8 mouse cellular contexts compared by ENCODE assay signal in the genomic region with DNA sequence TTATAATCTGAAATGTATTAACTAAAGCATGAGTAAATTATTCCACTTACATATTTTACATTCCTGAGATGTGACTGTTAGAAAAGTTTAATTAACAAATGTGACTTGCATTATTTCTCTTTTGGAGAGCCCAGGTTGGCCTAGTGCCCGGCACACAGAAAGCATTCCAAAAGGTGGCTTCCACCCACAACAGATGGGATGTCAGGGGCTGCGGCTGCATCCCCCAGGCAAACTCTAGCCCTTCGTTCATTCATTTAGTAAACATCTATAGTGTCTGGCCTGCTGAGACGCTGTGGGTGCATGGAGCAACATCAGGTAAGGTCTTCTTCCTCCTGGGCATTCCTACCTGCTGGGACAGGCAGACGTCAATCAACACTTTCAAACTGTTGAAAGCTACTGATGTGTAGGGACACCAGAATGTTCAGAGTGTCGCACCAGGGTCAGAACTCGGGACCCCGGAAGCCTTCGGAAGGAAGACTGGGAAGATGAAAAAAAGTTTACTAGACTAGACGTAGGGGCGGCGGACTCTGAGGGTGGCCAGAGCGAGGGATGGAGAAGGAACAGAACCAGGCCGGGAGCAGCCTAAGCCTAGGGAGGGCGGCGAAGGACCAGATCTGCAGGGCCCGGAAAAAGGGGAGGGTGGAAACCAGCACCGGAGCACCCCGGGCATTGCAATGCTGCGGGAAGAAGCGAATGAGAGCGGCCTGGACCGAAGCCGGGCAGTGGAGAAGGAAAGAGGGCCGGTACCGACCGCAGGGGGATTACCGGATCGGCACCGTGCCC. TPM values are rescaled to one million over a fixed set of nuclear protein-coding genes. Genes with fewer than 3 reads are reported as not detected.
DNase-seq lines count a peak whose midpoint lies in the region; ATAC-seq and TF ChIP-seq lines count a peak whose summit lies in the region.

No protein-coding gene starts in this region.

- no peak for TF ChIP-seq CTCF in forebrain, postnatal 0 days (IDR thresholded peaks at IDR 0.05; ENCODE audit: low read depth)
- no peak for TF ChIP-seq CTCF in liver, embryonic 14.5 days (IDR thresholded peaks at IDR 0.05; ENCODE audit: low read depth)
- TF ChIP-seq CTCF in small intestine, adult 2 months (IDR thresholded peaks at IDR 0.05; ENCODE audit: extremely low read depth, insufficient read length, insufficient replicate concordance, low read depth, low read length): no peak

- peak overlapping the region; percentile 55 for H3K27ac ChIP-seq in heart, embryonic 15.5 days
- H3K27ac ChIP-seq in brown adipose tissue, adult 24 weeks (replicated peaks; ENCODE audit: low read depth, low read length): peak overlapping the region; percentile 18
- peak overlapping the region; percentile 68 for H3K27ac ChIP-seq in forebrain, postnatal 0 days (ENCODE audit: low read depth, low read length)
- H3K27ac ChIP-seq in liver, embryonic 14.5 days: no peak overlapping the region
- H3K27ac ChIP-seq in small intestine, adult 2 months (ENCODE audit: insufficient read depth, low read depth, low read length): peak overlapping the region; percentile 37

- TF ChIP-seq POLR2A in small intestine, adult 2 months (IDR thresholded peaks at IDR 0.05; ENCODE audit: low read depth, low read length): no peak

- WGBS in heart, embryonic 15.5 days: under 1% methylated on average over 30 of the region's 30 CpGs
- under 1% methylated on average over 30 of the region's 30 CpGs for WGBS in forebrain, postnatal 0 days
- WGBS in liver, embryonic 14.5 days (ENCODE audit: insufficient replicate concordance): 4% methylated on average over 29 of the region's 30 CpGs
- 1% methylated on average over 30 of the region's 30 CpGs for WGBS in small intestine, adult 2 months

- no peaks in the 10 kb centered on the region for H3K9me3 ChIP-seq in heart, embryonic 15.5 days (replicated peaks)
- H3K9me3 ChIP-seq in forebrain, postnatal 0 days (ENCODE audit: low read length): no peaks in the 10 kb centered on the region
- no peaks in the 10 kb centered on the region for H3K9me3 ChIP-seq in liver, embryonic 14.5 days (ENCODE audit: control insufficient read depth, low read length)

- peaks cover 43% of the 10 kb centered on the region for H3K4me1 ChIP-seq in heart, embryonic 15.5 days (replicated peaks)
- peaks cover 38% of the 10 kb centered on the region for H3K4me1 ChIP-seq in brown adipose tissue, adult 24 weeks (ENCODE audit: control insufficient read depth, insufficient read depth, insufficient read length, low read length)
- H3K4me1 ChIP-seq in forebrain, postnatal 0 days (ENCODE audit: insufficient read depth): peaks cover 25% of the 10 kb centered on the region; the same call in 1 of the 2 replicates
- H3K4me1 ChIP-seq in liver, embryonic 14.5 days (replicated peaks; ENCODE audit: control insufficient read depth in 2 of 2, insufficient read depth in 2 of 2, low read length in 1 of 2): peaks cover 14 to 30% of the 10 kb centered on the region in 2 experiments
- H3K4me1 ChIP-seq in small intestine, adult 2 months (ENCODE audit: control insufficient read depth, insufficient read depth, insufficient read length, low read length): peaks cover 43% of the 10 kb centered on the region

- peak overlapping the region; percentile 68 for H3K4me2 ChIP-seq in heart, embryonic 15.5 days
- H3K4me2 ChIP-seq in forebrain, postnatal 0 days (ENCODE audit: low read depth): peak overlapping the region; percentile 62
- H3K4me2 ChIP-seq in liver, embryonic 14.5 days (ENCODE audit: low read depth): peak overlapping the region; percentile 94

- peak overlapping the region; percentile 89 for H3K4me3 ChIP-seq in heart, embryonic 15.5 days
- H3K4me3 ChIP-seq in brown adipose tissue, adult 24 weeks (ENCODE audit: insufficient read depth, low read depth, low read length): peak overlapping the region; percentile 90
- peak overlapping the region; percentile 57 for H3K4me3 ChIP-seq in forebrain, postnatal 0 days (ENCODE audit: low read depth, low read length)
- peak overlapping the region; percentile 59 to 75 for H3K4me3 ChIP-seq in liver, embryonic 14.5 days (ENCODE audit: insufficient read depth in 1 of 2, low read depth in 2 of 2, low read length in 2 of 2)
- H3K4me3 ChIP-seq in small intestine, adult 2 months (ENCODE audit: low read depth, low read length): peak overlapping the region; percentile 93

- H3K9ac ChIP-seq in heart, embryonic 15.5 days: peak overlapping the region; percentile 91
- H3K9ac ChIP-seq in forebrain, postnatal 0 days: peak overlapping the region; percentile 61
- peak overlapping the region; percentile 66 for H3K9ac ChIP-seq in liver, embryonic 14.5 days (replicated peaks)

- peak; percentile 15; the same call in 1 of the 2 replicates for ATAC-seq in heart, embryonic 15.5 days (replicated peaks; ENCODE audit: insufficient number of reproducible peaks, insufficient read depth, low FRiP score, low read depth)
- peak; percentile 5; the same call in 1 of the 2 replicates for ATAC-seq in forebrain, postnatal 0 days
- peak; percentile 47 for ATAC-seq in liver, embryonic 14.5 days (ENCODE audit: insufficient read depth)
- ATAC-seq in monocyte, adult 5-6 weeks (replicated peaks; ENCODE audit: insufficient number of reproducible peaks, low FRiP score, low TSS enrichment, poor library complexity, severe bottlenecking): no peak

- intact Hi-C loops in heart, postnatal 14 days (cut with DNase I): loop anchor here (5.0 kb wide), 1 partner anchor 38 kb away; the partner anchor contains the start of gene Slc35c2

- TF ChIP-seq EP300 in liver, embryonic 14.5 days (IDR thresholded peaks at IDR 0.05; ENCODE audit: low read depth): no peak

- H3K27me3 ChIP-seq in heart, embryonic 15.5 days: no peaks in the 10 kb centered on the region
- H3K27me3 ChIP-seq in forebrain, postnatal 0 days (ENCODE audit: insufficient read depth, low read length): no peaks in the 10 kb centered on the region
- no peaks in the 10 kb centered on the region for H3K27me3 ChIP-seq in liver, embryonic 14.5 days (ENCODE audit: control insufficient read depth, insufficient read depth, low read length)
- no peaks in the 10 kb centered on the region for H3K27me3 ChIP-seq in small intestine, adult 2 months (ENCODE audit: control insufficient read depth, insufficient read depth, low read length)

- DNase-seq in heart, postnatal 14 days: no peak
- no peak for DNase-seq in forebrain, postnatal 0 days
- DNase-seq in liver, embryonic 14.5 days (ENCODE audit: low read depth in 3 of 3, low spot score in 3 of 3): no peak
- no peak for DNase-seq in yolk sac, embryonic 10.5 days (ENCODE audit: low spot score)

- H3K36me3 ChIP-seq in heart, embryonic 15.5 days: no peaks in the 10 kb centered on the region
- H3K36me3 ChIP-seq in forebrain, postnatal 0 days (ENCODE audit: insufficient read depth): 0 out of 2 replicates have a peak, but pooled peaks cover 3% of the 10 kb centered on the region
- no peaks in the 10 kb centered on the region for H3K36me3 ChIP-seq in liver, embryonic 14.5 days (replicated peaks; ENCODE audit: control insufficient read depth, insufficient read depth, low read depth)
- no peaks in the 10 kb centered on the region for H3K36me3 ChIP-seq in small intestine, adult 2 months (ENCODE audit: control insufficient read depth, insufficient read depth, low read length)

RNA-seq across cellular contexts. Expression of gene Elmo2, which starts 0.6 kb away (rescaled TPM):
- 33.8 and 49.5 TPM in 2 replicates for polyA plus RNA-seq in heart, embryonic 15.5 days (2015; fragmentation: Nextera tagmentation; extraction: Ambion mirVana)
- 10 to 100 TPM; 22.2 to 25.1 TPM for total RNA-seq in heart, postnatal 14 days (2021)
- polyA plus RNA-seq in brown adipose tissue, adult 24 weeks (2012; ENCODE audit: insufficient read depth, insufficient read length, missing spikeins): 20.5 and 22.4 TPM in 2 replicates
- 78.8 and 80.9 TPM in 2 replicates for total RNA-seq in forebrain, postnatal 0 days (2014; rRNA removed)
- polyA plus RNA-seq in forebrain, postnatal 0 days (2015; fragmentation: Nextera tagmentation; extraction: Ambion mirVana): 68.6 and 84.5 TPM in 2 replicates
- polyA plus RNA-seq in liver, embryonic 14.5 days (2012; rRNA removed): 10.2 and 10.3 TPM in 2 replicates
- polyA plus RNA-seq in liver, embryonic 14.5 days (2014; fragmentation: Nextera tagmentation; extraction: Ambion mirVana): 12.4 and 13.1 TPM in 2 replicates
- polyA plus RNA-seq in small intestine, adult 2 months (2012; rRNA removed): 34.3 and 66.1 TPM in 2 replicates
- total RNA-seq in monocyte, adult 5-6 weeks (2017): 120 to 175 TPM (median 140 TPM) in 3 replicates

RNA-seq across cellular contexts. Expression of gene Slc35c2, which starts 38.0 kb away (rescaled TPM):
- 32.1 and 45.7 TPM in 2 replicates for polyA plus RNA-seq in heart, embryonic 15.5 days (2015; fragmentation: Nextera tagmentation; extraction: Ambion mirVana)
- total RNA-seq in heart, postnatal 14 days (2021): 10 to 100 TPM; 16.9 to 17.4 TPM
- polyA plus RNA-seq in brown adipose tissue, adult 24 weeks (2012; ENCODE audit: insufficient read depth, insufficient read length, missing spikeins): 12.3 and 12.6 TPM in 2 replicates
- total RNA-seq in forebrain, postnatal 0 days (2014; rRNA removed): 66.9 and 85.8 TPM in 2 replicates
- polyA plus RNA-seq in forebrain, postnatal 0 days (2015; fragmentation: Nextera tagmentation; extraction: Ambion mirVana): 62.7 and 65.8 TPM in 2 replicates
- polyA plus RNA-seq in liver, embryonic 14.5 days (2012; rRNA removed): 20.4 and 28.3 TPM in 2 replicates
- 27.3 and 31.3 TPM in 2 replicates for polyA plus RNA-seq in liver, embryonic 14.5 days (2014; fragmentation: Nextera tagmentation; extraction: Ambion mirVana)
- 103 and 171 TPM in 2 replicates for polyA plus RNA-seq in small intestine, adult 2 months (2012; rRNA removed)
- 40.2 to 52.6 TPM (median 47.2 TPM) in 3 replicates for total RNA-seq in monocyte, adult 5-6 weeks (2017)

RNA-seq across cellular contexts. Expression of gene Zfp663, which starts 42.8 kb away (rescaled TPM):
- polyA plus RNA-seq in heart, embryonic 15.5 days (2015; fragmentation: Nextera tagmentation; extraction: Ambion mirVana): 0.20 and 0.24 TPM in 2 replicates
- not detected for total RNA-seq in heart, postnatal 14 days (2021)
- polyA plus RNA-seq in brown adipose tissue, adult 24 weeks (2012; ENCODE audit: insufficient read depth, insufficient read length, missing spikeins): not detected in 2 replicates
- 3.2 and 14.4 TPM in 2 replicates for total RNA-seq in forebrain, postnatal 0 days (2014; rRNA removed)
- 2.1 and 3.3 TPM in 2 replicates for polyA plus RNA-seq in forebrain, postnatal 0 days (2015; fragmentation: Nextera tagmentation; extraction: Ambion mirVana)
- polyA plus RNA-seq in liver, embryonic 14.5 days (2012; rRNA removed): 0.02 and 0.03 TPM in 2 replicates
- 0.08 and 0.13 TPM in 2 replicates for polyA plus RNA-seq in liver, embryonic 14.5 days (2014; fragmentation: Nextera tagmentation; extraction: Ambion mirVana)
- polyA plus RNA-seq in small intestine, adult 2 months (2012; rRNA removed): not detected in 2 replicates
- total RNA-seq in monocyte, adult 5-6 weeks (2017): not detected in 3 replicates
